In the genomic region with DNA sequence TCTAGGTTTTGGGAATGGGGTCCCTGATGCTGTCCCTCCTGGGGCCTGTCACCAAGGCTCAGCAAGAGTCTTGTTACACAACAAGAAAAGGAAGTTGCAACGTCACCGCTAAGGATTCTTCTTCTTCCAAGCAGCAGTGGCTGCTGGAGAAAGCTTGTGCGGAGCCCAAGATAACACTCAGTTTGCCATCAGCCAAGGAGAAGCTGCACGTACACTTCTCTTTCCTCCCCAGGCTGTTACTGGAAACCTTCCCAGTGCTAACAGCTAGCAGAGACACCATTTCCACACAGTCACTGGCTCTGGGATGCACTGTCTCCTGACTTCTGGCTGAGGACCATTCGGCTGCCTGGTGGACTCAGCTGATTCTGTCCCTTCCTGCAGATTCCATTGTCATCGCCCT, we compare ENCODE assay signal across 10 mouse cellular contexts. TPM values are rescaled to one million over a fixed set of nuclear protein-coding genes. Genes with fewer than 3 reads are reported as not detected.
A peak's percentile ranks its signal among the peaks of the same experiment; 100 is the strongest.
DNase-seq lines count a peak whose midpoint lies in the region; ATAC-seq and TF ChIP-seq lines count a peak whose summit lies in the region.
"Had no signal": no experiment of that assay in that cellular context is flagged by ENCODE, and none has a peak within 500 bp of the region (broad histone marks: within the 10 kb centered on the region; RNA-seq: fewer than 3 reads in every experiment).

No protein-coding gene starts in this region.

- H3K9me3 ChIP-seq in heart, embryonic 16.5 days (replicated peaks; ENCODE audit: control insufficient read depth, low read length) = no peaks in the 10 kb centered on the region

- peaks cover 7% of the 10 kb centered on the region; the same call in 1 of the 2 replicates for H3K36me3 ChIP-seq in heart, embryonic 16.5 days (ENCODE audit: control insufficient read depth, insufficient read depth)

- no peak for TF ChIP-seq POLR2A in brain, embryonic 14.5 days (IDR thresholded peaks at IDR 0.05; ENCODE audit: borderline replicate concordance, extremely low read depth, insufficient read depth, insufficient read length, poor library complexity, severe bottlenecking)

- peak; percentile 52 for ATAC-seq in heart, embryonic 16.5 days (replicated peaks; ENCODE audit: extremely low read depth, insufficient read depth, low FRiP score)

- H3K27me3 ChIP-seq in heart, embryonic 16.5 days (ENCODE audit: control insufficient read depth, insufficient read depth, low read length) = no peaks in the 10 kb centered on the region

- H3K4me1 ChIP-seq in heart, embryonic 16.5 days (ENCODE audit: control insufficient read depth, insufficient read depth, low read length) = peaks cover 24% of the 10 kb centered on the region

- H3K4me2 ChIP-seq in heart, embryonic 16.5 days (ENCODE audit: low read depth, low read length) = no peak overlapping the region

- peak overlapping the region; percentile 64 for H3K27ac ChIP-seq in heart, embryonic 16.5 days (ENCODE audit: low read length)

- TF ChIP-seq CTCF in brain, embryonic 14.5 days (IDR thresholded peaks at IDR 0.05; ENCODE audit: borderline replicate concordance, extremely low read depth, insufficient read depth, insufficient read length) = no peak

- no peak overlapping the region for H3K9ac ChIP-seq in heart, embryonic 16.5 days (ENCODE audit: low read length)

- H3K4me3 ChIP-seq in heart, embryonic 16.5 days (ENCODE audit: low read length) = no peak overlapping the region

- 64% methylated on average over 6 of the region's 6 CpGs for WGBS in heart, embryonic 16.5 days

- DNase-seq in layer of hippocampus, adult 11-12 months (ENCODE audit: low spot score) = peak; percentile 10
- DNase-seq in layer of hippocampus, postnatal 25 days (ENCODE audit: extremely low spot score in 1 of 2, low spot score in 1 of 2) = no peak
- DNase-seq in brain, embryonic 14.5 days (ENCODE audit: low read depth) = peak; percentile 14
- peak; percentile 4 for DNase-seq in lung, postnatal 14 days
- no peak for DNase-seq in cerebellum, postnatal 36 days
- no peak for DNase-seq in adrenal gland, postnatal 10 days
- DNase-seq in cerebellum, adult 11 months = no peak
- DNase-seq: cerebellum, adult 18-20 months had no signal

RNA-seq across cellular contexts. Expression of a gene that starts 9.1 kb away (rescaled TPM):
- under 1 TPM in 1 of 2 experiments, not detected in 1; 0.38 TPM for total RNA-seq in layer of hippocampus, postnatal 25 days (2021)
- 0.09 and 0.15 TPM in 2 replicates for polyA plus RNA-seq in brain, embryonic 14.5 days (2012; rRNA removed)
- 36.1 and 41.4 TPM in 2 replicates for polyA plus RNA-seq in heart, embryonic 16.5 days (2015; fragmentation: Nextera tagmentation; extraction: Ambion mirVana)
- total RNA-seq in adrenal gland, postnatal 10 days (2021) = 100 to 1,000 TPM; 218 to 374 TPM
- polyA plus RNA-seq: neural tube, embryonic 14.5 days had no signal

RNA-seq across cellular contexts. Expression of a gene that starts 19.9 kb away (rescaled TPM):
- total RNA-seq in layer of hippocampus, postnatal 25 days (2021) = 1 to 10 TPM; 7.1 to 9.0 TPM
- 25.8 and 42.3 TPM in 2 replicates for polyA plus RNA-seq in brain, embryonic 14.5 days (2012; rRNA removed)
- polyA plus RNA-seq in heart, embryonic 16.5 days (2015; fragmentation: Nextera tagmentation; extraction: Ambion mirVana) = 29.7 and 35.0 TPM in 2 replicates
- total RNA-seq in adrenal gland, postnatal 10 days (2021) = 10 to 100 TPM in 1 of 2 experiments, 1 to 10 TPM in 1; 8.8 to 10.6 TPM

Comparison
In these comparisons a context has a peak if more than half of its experiments do, and no peak if none do; other contexts are left out.
1. DNase-seq: peak in layer of hippocampus, adult 11-12 months (single experiment), brain, embryonic 14.5 days (single experiment) and lung, postnatal 14 days (single experiment); none in layer of hippocampus, postnatal 25 days (0 of 2), cerebellum, postnatal 36 days (0 of 2), adrenal gland, postnatal 10 days (single experiment) and cerebellum, adult 11 months (single experiment).
2. RNA of a gene that starts 9.1 kb away (total RNA-seq): 218 to 374 TPM in adrenal gland, postnatal 10 days; 0.38 TPM in layer of hippocampus, postnatal 25 days; every median in the first group is over 100 times any median in the second.